Mouse (Mus musculus) myocyte (in vitro differentiated cells): ENCODE results near the gene Acp1.

Experiments used
- POLR2AphosphoS2 ChIP-seq: IDR thresholded peaks from one replicate; pipeline ENCODE4 v1.6.1; 2011; ENCODE audit warnings: low read depth, control low read depth; ENCODE audit not compliant: insufficient read length
- TCF12 ChIP-seq: IDR thresholded peaks from one replicate; pipeline ENCODE4 v1.6.1; 2011; ENCODE audit warnings: mild to moderate bottlenecking, control low read depth; ENCODE audit not compliant: poor library complexity, insufficient read depth, severe bottlenecking

- TF ChIP-seq TCF12 (no peak), POLR2AphosphoS2 (no peak)
These were observed 55.8 kb downstream of the Acp1 start for GRCm38 (mm10) chr12:30855442-30856159.
